Mouse (Mus musculus): ENCODE measurements around the gene Meis1.

Meis1 gene

GRCm38 (mm10) chr11:18990244-18990677 lies 28.5 kb downstream of the Meis1 start:
- DNase-seq (ENCODE audit: extremely low spot score), result no peak

GRCm38 (mm10) chr11:18989669-18990243 lies 29.0 kb downstream of the Meis1 start:
- no peak for DNase-seq (ENCODE audit: extremely low spot score)

DNA sequence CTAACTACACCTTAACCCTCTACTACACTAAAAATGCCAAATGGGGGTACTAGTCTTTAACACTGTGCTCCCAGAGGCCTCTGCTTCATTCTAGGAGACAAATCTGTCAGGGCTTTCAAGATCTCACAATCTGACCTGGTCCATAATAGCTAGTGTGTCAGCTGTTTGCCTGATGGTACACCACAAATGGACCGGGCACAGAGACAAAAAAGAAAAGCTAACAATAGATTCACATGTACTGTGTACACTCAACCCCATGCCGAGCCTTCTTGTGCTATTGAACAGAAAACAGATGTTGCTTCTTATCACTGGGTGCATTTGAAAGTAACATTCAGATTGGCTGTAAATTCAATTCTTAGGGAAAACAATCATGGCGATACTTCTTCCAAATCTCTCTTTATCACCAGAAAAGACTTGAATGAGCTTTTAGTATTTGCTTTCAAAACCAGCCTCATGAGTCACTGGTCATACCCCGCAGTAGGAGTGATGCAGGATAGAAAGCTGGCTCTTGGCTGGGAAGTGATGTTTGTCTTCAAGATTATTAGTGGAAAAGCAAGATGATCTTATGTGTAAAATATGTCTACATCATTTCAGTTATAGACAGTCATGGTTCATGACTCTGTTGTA lies 30.0 kb downstream of the Meis1 start:
- no peak for DNase-seq (ENCODE audit: extremely low spot score)

DNA sequence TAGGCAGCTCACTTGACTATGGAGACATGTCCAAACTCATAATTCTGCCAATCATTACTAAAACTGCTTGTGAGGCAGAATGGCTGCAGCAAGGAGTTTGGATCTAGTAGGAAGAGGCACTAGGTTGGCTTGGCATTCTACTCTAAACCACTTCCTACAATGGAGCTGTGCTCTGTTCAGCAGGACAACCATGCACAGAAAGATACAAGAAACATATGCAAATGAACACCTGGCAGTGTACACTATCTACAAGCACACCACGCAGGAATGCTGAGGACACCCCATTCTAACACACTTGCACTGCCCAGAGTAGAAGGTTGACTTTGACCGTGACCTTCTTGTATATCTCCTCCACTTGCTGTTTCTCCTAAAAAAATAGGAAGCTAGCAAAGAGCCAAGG lies 35.0 kb downstream of the Meis1 start:
- no peak for DNase-seq (ENCODE audit: extremely low spot score)

DNA sequence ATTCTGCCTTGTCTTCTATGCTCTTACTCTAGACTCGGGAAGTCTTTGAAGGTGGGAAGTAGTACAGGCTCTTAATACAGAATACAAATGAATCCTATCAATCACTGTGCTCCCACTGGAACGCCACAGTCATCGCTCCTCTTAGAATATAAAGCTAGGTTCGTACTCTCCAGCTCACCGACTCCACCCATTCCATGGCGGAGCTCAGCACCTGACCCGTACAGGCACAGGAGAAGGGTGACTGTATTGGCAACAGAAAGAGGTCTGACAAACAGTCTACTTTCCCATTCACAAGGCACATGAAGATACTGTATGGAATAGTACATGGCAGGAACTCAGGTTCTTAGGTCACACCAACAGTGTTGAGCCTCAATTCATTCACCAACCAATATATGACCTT lies 35.5 kb downstream of the Meis1 start:
- no peak for DNase-seq (ENCODE audit: extremely low spot score)

DNA sequence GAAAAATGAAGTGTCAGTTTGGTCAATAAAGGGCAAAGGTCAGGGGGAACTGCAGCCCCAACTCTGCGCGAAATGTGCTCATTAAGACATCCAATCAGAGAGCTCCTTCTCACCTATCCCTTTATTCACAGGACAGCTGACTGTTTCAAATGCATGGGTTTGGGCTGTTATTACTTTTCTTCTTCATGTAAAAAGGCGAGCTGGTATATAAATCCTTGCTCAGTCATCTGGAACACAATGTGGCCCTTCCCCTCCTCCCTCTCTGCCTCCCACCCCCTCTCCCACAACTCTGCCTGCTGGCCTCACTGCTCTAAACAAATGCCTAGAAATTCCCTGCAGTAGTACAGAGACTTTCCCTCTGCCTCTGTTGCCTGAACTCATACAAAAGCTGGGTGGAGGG lies 36.5 kb downstream of the Meis1 start:
- DNase-seq (ENCODE audit: extremely low spot score), result peak; percentile 51

GRCm38 (mm10) chr11:18981367-18981766 lies 37.4 kb downstream of the Meis1 start:
- DNase-seq (ENCODE audit: extremely low spot score), result no peak

DNA sequence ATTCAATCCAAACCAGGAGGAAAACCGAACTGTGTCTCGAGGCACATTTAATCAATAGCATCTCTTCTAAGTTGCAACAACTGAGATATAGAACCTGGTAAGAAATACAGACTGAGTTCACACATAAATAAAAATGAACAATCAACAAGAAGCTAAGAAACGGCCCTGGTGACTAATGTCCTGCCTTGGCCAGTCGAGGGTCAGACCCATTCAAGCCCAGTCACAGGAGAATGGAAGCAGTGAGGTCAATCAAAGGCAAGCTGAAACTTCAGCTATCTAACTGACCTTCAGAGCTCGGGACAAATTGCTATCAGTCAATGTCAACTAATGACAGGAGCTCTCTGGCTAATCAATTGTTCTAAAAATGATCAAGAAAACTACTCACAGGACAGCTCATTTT lies 38.2 kb downstream of the Meis1 start:
- no peak for DNase-seq (ENCODE audit: extremely low spot score)

DNA sequence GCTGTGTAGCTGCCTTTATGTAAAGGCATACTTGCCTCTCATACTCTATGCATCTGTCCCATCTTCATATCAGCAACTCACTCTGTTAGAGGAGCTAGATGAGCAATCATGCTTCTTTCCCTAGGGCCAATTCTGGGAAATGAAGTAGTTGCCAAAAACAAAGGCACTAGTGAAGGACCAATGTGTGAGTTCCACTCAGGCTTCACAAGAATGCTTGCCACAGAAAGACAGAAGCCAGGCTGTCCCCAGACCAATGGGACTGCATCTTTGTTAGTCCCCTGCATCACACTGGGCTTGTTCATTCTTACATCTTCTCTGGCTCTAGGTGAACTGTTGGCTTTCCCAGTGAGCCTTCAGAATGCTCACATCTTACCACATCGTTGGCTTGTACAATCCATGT lies 43.7 kb downstream of the Meis1 start:
- no peak for DNase-seq (ENCODE audit: extremely low spot score)

GRCm38 (mm10) chr11:18973808-18974207 lies 45.0 kb downstream of the Meis1 start:
- no peak for DNase-seq (ENCODE audit: extremely low spot score)

GRCm38 (mm10) chr11:18972968-18973367 lies 45.8 kb downstream of the Meis1 start:
- DNase-seq (ENCODE audit: extremely low spot score), result no peak

GRCm38 (mm10) chr11:18971551-18971950 lies 47.2 kb downstream of the Meis1 start:
- DNase-seq (ENCODE audit: extremely low spot score), result no peak

GRCm38 (mm10) chr11:18969920-18970336 lies 48.9 kb downstream of the Meis1 start:
- no peak for DNase-seq (ENCODE audit: extremely low spot score)

- DNase-seq (ENCODE audit: extremely low spot score), result no peak
Measured at GRCm38 (mm10) chr11:18964418-18964817, 54.4 kb downstream of the Meis1 start.

DNA sequence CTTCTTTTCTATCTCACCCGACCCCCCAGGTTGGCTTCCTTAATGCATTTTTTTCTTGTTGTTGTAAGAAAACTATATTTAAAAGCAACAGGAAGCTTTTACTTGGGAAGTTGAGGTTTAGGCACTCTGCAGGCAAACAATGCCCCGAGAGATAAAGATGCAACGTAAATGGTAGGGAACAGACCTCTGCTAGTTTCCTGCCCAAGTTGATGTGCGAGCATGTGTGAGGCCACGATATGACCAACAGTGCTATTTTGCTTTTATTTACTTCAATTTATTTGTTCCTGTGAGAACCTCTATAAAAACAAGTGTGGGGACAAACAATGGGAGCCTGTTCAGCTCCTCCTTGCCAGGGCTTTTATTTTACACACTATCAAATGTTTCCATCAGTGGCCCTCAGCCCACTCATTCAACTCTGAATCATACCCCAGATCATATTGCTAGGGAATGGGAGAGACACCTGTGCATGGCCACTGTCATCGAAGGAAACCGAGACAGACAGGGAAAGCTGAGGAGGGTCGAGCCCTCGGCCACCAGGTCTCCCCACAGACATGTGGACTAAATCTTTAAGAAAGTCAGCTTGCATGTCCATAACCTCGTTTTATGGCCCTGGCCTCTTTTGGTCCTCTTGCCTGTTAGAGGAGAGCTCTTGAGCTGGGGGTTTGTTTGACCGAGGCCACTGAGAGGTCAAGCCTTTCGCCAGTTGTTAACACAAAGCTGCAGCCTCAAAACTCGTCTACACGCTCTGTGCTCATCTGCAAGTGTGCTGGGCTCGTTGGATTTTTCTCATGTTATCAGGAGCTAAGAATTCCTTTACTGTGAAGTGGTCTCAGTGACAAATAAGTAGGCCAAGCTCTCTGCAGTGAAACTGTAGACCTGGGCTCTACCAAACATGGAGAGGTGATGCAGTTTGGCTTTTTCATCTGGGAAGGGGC lies 55.3 kb downstream of the Meis1 start:
- peak; percentile 47 for DNase-seq (ENCODE audit: extremely low spot score)

- no peak for DNase-seq (ENCODE audit: extremely low spot score)
Measured at GRCm38 (mm10) chr11:18959465-18959864, 59.3 kb downstream of the Meis1 start.

GRCm38 (mm10) chr11:18957805-18958770 lies 60.7 kb downstream of the Meis1 start:
- no peak for DNase-seq (ENCODE audit: extremely low spot score)

DNA sequence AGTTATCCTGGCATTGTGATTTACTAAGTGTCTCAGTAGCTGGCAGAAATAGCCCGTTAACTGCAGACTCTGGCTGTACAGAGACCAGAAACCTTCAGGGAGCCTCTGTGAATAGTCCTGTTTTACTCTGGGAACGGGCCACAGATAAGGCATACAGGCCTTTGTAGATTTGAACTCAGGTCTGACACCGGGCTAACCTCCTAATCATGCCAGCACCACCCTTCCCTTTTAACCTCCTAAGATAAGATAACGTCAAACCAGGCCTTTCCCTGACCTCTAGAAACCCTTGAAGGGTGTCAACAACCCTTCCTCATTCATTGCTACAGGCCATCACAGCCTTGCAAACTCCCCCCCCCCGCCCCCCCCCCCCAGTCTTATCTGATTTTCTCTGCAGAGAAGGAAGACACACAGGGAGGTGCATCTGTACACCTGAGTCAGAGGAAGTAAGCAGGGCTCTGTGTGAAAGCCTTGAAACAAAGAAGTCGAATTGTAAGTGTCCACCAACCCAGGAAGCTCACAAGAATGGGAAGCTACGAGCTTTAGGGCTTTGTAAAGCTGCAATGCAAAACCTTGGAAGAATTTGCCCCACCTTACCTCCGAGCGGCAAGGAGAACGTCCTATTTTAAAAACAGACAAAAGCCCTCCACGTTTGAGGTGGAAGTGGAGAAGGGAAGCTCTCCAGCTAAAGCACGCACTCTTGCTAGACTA lies 61.5 kb downstream of the Meis1 start:
- DNase-seq (ENCODE audit: extremely low spot score), result no peak

DNA sequence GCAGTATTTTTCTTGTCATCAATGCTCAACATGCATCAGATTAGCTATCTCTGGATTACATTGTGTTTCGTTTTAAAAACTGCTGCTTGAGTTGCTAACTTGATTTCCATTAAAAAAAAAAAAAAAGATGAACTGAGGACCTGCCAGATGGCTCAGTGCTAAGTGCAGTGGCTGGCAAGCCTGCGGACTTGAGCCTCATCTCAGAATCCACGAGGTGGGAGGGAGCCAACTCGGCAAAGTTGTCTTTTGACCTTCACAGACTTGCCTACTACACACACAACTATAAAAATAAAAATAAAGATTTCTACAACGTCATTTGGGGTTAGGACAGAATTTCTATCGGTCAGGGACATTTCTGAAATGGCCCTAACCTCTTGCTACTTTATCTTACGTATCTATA lies 62.8 kb downstream of the Meis1 start:
- DNase-seq (ENCODE audit: extremely low spot score), result no peak

GRCm38 (mm10) chr11:18954852-18955251 lies 63.9 kb downstream of the Meis1 start:
- DNase-seq (ENCODE audit: extremely low spot score), result no peak

- DNase-seq (ENCODE audit: extremely low spot score), result no peak
Measured at GRCm38 (mm10) chr11:18953892-18954291, 64.9 kb downstream of the Meis1 start.

Data from embryo, embryonic 9.5 days (tissue).